Mouse (Mus musculus): ENCODE measurements around the gene Nosip. TPM values are rescaled to one million over a fixed set of nuclear protein-coding genes. Genes with fewer than 3 reads are reported as not detected.

The Nosip gene
- polyA plus RNA-seq, 1 experiment from 2014 or later, result 57.2 TPM

GRCm38 (mm10) chr7:45076501-45076900, 14.3 kb downstream of the Nosip start:
- Histone ChIP-seq H3K4me2 (ENCODE audit: low read length) (no peak overlapping the region), H3K36me3 (ENCODE audit: control insufficient read depth, insufficient read depth, low read length) (peaks cover 45% of the 10 kb centered on the region)
- ATAC-seq (replicated peaks; ENCODE audit: low FRiP score, low TSS enrichment, low read depth), result no peak

GRCm38 (mm10) chr7:45077322-45077721, 15.1 kb downstream of the Nosip start:
- H3K27me3 ChIP-seq (replicated peaks; ENCODE audit: control insufficient read depth, insufficient read depth, low read length), result no peaks in the 10 kb centered on the region
- DNase-seq (ENCODE audit: low spot score) (no peak), ATAC-seq (replicated peaks; ENCODE audit: low FRiP score, low TSS enrichment, low read depth) (no peak)
- H3K4me3 ChIP-seq (ENCODE audit: low read depth, low read length), result no peak overlapping the region
- no peaks in the 10 kb centered on the region for H3K9me3 ChIP-seq (ENCODE audit: control insufficient read depth, low read length)
- 91% methylated on average over 14 of the region's 14 CpGs for WGBS
- peaks cover 48% of the 10 kb centered on the region for H3K36me3 ChIP-seq (ENCODE audit: control insufficient read depth, insufficient read depth, low read length)
- no peaks in the 10 kb centered on the region for H3K4me1 ChIP-seq (replicated peaks; ENCODE audit: control insufficient read depth, insufficient read depth, low read length)
- no peak overlapping the region for H3K4me2 ChIP-seq (ENCODE audit: low read length)
- no peak overlapping the region for H3K9ac ChIP-seq (ENCODE audit: low read length)
- H3K27ac ChIP-seq (ENCODE audit: low read depth), result no peak overlapping the region

More at GRCm38 (mm10) chr7:45076501-45076900, 14.3 kb downstream of the Nosip start:
- WGBS, result 87% methylated on average over 30 of the region's 30 CpGs
- DNase-seq (ENCODE audit: low spot score), result no peak
- H3K4me1 ChIP-seq (replicated peaks; ENCODE audit: control insufficient read depth, insufficient read depth, low read length), result no peaks in the 10 kb centered on the region
- no peak overlapping the region for H3K9ac ChIP-seq (ENCODE audit: low read length)
- H3K9me3 ChIP-seq (ENCODE audit: control insufficient read depth, low read length), result no peaks in the 10 kb centered on the region
- H3K27ac ChIP-seq (ENCODE audit: low read depth), result no peak overlapping the region
- H3K27me3 ChIP-seq (replicated peaks; ENCODE audit: control insufficient read depth, insufficient read depth, low read length), result no peaks in the 10 kb centered on the region
- H3K4me3 ChIP-seq (ENCODE audit: low read depth, low read length), result no peak overlapping the region

- no peak for ATAC-seq (replicated peaks; ENCODE audit: low FRiP score, low TSS enrichment, low read depth)
- Histone ChIP-seq H3K4me1 (replicated peaks; ENCODE audit: control insufficient read depth, insufficient read depth, low read length) (no peaks in the 10 kb centered on the region), H3K4me3 (ENCODE audit: low read depth, low read length) (no peak overlapping the region), H3K9ac (ENCODE audit: low read length) (no peak overlapping the region), H3K27me3 (replicated peaks; ENCODE audit: control insufficient read depth, insufficient read depth, low read length) (no peaks in the 10 kb centered on the region), H3K4me2 (ENCODE audit: low read length) (no peak overlapping the region), H3K27ac (ENCODE audit: low read depth) (no peak overlapping the region), H3K9me3 (ENCODE audit: control insufficient read depth, low read length) (no peaks in the 10 kb centered on the region), H3K36me3 (ENCODE audit: control insufficient read depth, insufficient read depth, low read length) (peaks cover 53% of the 10 kb centered on the region)
- 88% methylated on average over 2 of the region's 2 CpGs for WGBS
- DNase-seq (ENCODE audit: low spot score), result no peak
Observed at GRCm38 (mm10) chr7:45077829-45078228, 15.6 kb downstream of the Nosip start.

- H3K36me3 ChIP-seq (ENCODE audit: control insufficient read depth, insufficient read depth, low read length), result peaks cover 58% of the 10 kb centered on the region
Observed at GRCm38 (mm10) chr7:45078513-45078912, 16.3 kb downstream of the Nosip start.

GRCm38 (mm10) chr7:45079856-45080255, 17.6 kb downstream of the Nosip start:
- no peak overlapping the region for H3K9ac ChIP-seq (ENCODE audit: low read length)
- no peak overlapping the region for H3K4me3 ChIP-seq (ENCODE audit: low read depth, low read length)
- peaks cover 57% of the 10 kb centered on the region for H3K36me3 ChIP-seq (ENCODE audit: control insufficient read depth, insufficient read depth, low read length)
- ATAC-seq (replicated peaks; ENCODE audit: low FRiP score, low TSS enrichment, low read depth), result peak; percentile 25; the same call in 1 of the 2 replicates
- H3K9me3 ChIP-seq (ENCODE audit: control insufficient read depth, low read length), result no peaks in the 10 kb centered on the region
- 2% methylated on average over 10 of the region's 10 CpGs for WGBS
- H3K4me2 ChIP-seq (ENCODE audit: low read length), result no peak overlapping the region
- peak; percentile 99 for DNase-seq (ENCODE audit: low spot score)
- no peaks in the 10 kb centered on the region for H3K4me1 ChIP-seq (replicated peaks; ENCODE audit: control insufficient read depth, insufficient read depth, low read length)
- no peak overlapping the region for H3K27ac ChIP-seq (ENCODE audit: low read depth)
- H3K27me3 ChIP-seq (replicated peaks; ENCODE audit: control insufficient read depth, insufficient read depth, low read length), result no peaks in the 10 kb centered on the region

More at GRCm38 (mm10) chr7:45078513-45078912, 16.3 kb downstream of the Nosip start:
- DNase-seq (ENCODE audit: low spot score) (peak; percentile 82), ATAC-seq (replicated peaks; ENCODE audit: low FRiP score, low TSS enrichment, low read depth) (peak; percentile 32; the same call in 1 of the 2 replicates)
- 31% methylated on average over 9 of the region's 9 CpGs for WGBS
- H3K9ac ChIP-seq (ENCODE audit: low read length), result no peak overlapping the region
- no peak overlapping the region for H3K4me2 ChIP-seq (ENCODE audit: low read length)
- no peaks in the 10 kb centered on the region for H3K27me3 ChIP-seq (replicated peaks; ENCODE audit: control insufficient read depth, insufficient read depth, low read length)
- H3K4me3 ChIP-seq (ENCODE audit: low read depth, low read length), result no peak overlapping the region
- H3K4me1 ChIP-seq (replicated peaks; ENCODE audit: control insufficient read depth, insufficient read depth, low read length), result no peaks in the 10 kb centered on the region
- H3K27ac ChIP-seq (ENCODE audit: low read depth), result no peak overlapping the region
- H3K9me3 ChIP-seq (ENCODE audit: control insufficient read depth, low read length), result no peaks in the 10 kb centered on the region

- no peak for ATAC-seq (replicated peaks; ENCODE audit: low FRiP score, low TSS enrichment, low read depth)
- no peak overlapping the region for H3K27ac ChIP-seq (ENCODE audit: low read depth)
Observed at GRCm38 (mm10) chr7:45081016-45081415, 18.8 kb downstream of the Nosip start.

GRCm38 (mm10) chr7:45082401-45083299, 20.4 kb downstream of the Nosip start:
- no peaks in the 10 kb centered on the region for H3K9me3 ChIP-seq (ENCODE audit: control insufficient read depth, low read length)
- DNase-seq (ENCODE audit: low spot score) (no peak), ATAC-seq (replicated peaks; ENCODE audit: low FRiP score, low TSS enrichment, low read depth) (no peak)
- H3K36me3 ChIP-seq (ENCODE audit: control insufficient read depth, insufficient read depth, low read length), result peaks cover 54% of the 10 kb centered on the region
- WGBS, result 60% methylated on average over 25 of the region's 25 CpGs
- H3K4me1 ChIP-seq (replicated peaks; ENCODE audit: control insufficient read depth, insufficient read depth, low read length), result no peaks in the 10 kb centered on the region
- H3K4me2 ChIP-seq (ENCODE audit: low read length), result no peak overlapping the region
- no peak overlapping the region for H3K27ac ChIP-seq (ENCODE audit: low read depth)
- no peaks in the 10 kb centered on the region for H3K27me3 ChIP-seq (replicated peaks; ENCODE audit: control insufficient read depth, insufficient read depth, low read length)
- no peak overlapping the region for H3K4me3 ChIP-seq (ENCODE audit: low read depth, low read length)
- H3K9ac ChIP-seq (ENCODE audit: low read length), result no peak overlapping the region

More at GRCm38 (mm10) chr7:45081016-45081415, 18.8 kb downstream of the Nosip start:
- 63% methylated on average over 5 of the region's 5 CpGs for WGBS
- no peak overlapping the region for H3K4me3 ChIP-seq (ENCODE audit: low read depth, low read length)
- H3K4me1 ChIP-seq (replicated peaks; ENCODE audit: control insufficient read depth, insufficient read depth, low read length), result no peaks in the 10 kb centered on the region
- no peak overlapping the region for H3K9ac ChIP-seq (ENCODE audit: low read length)
- H3K4me2 ChIP-seq (ENCODE audit: low read length), result no peak overlapping the region
- no peaks in the 10 kb centered on the region for H3K9me3 ChIP-seq (ENCODE audit: control insufficient read depth, low read length)
- H3K36me3 ChIP-seq (ENCODE audit: control insufficient read depth, insufficient read depth, low read length), result peaks cover 54% of the 10 kb centered on the region
- H3K27me3 ChIP-seq (replicated peaks; ENCODE audit: control insufficient read depth, insufficient read depth, low read length), result no peaks in the 10 kb centered on the region
- DNase-seq (ENCODE audit: low spot score), result no peak

- Histone ChIP-seq H3K4me3 (ENCODE audit: low read depth, low read length) (no peak overlapping the region), H3K36me3 (ENCODE audit: control insufficient read depth, insufficient read depth, low read length) (peaks cover 59% of the 10 kb centered on the region), H3K4me2 (ENCODE audit: low read length) (no peak overlapping the region), H3K4me1 (replicated peaks; ENCODE audit: control insufficient read depth, insufficient read depth, low read length) (no peaks in the 10 kb centered on the region), H3K9me3 (ENCODE audit: control insufficient read depth, low read length) (no peaks in the 10 kb centered on the region), H3K9ac (ENCODE audit: low read length) (no peak overlapping the region), H3K27ac (ENCODE audit: low read depth) (no peak overlapping the region), H3K27me3 (replicated peaks; ENCODE audit: control insufficient read depth, insufficient read depth, low read length) (no peaks in the 10 kb centered on the region)
- 80% methylated on average over 22 of the region's 22 CpGs for WGBS
- DNase-seq (ENCODE audit: low spot score) (no peak), ATAC-seq (replicated peaks; ENCODE audit: low FRiP score, low TSS enrichment, low read depth) (no peak)
Observed at GRCm38 (mm10) chr7:45083300-45083890, 21.2 kb downstream of the Nosip start.
